Mouse (Mus musculus) testis, adult 2 months (tissue): ENCODE measurements around the gene Cacnb3.

Experiments
- CTCF ChIP-seq: fragments of 200-500 bp; IDR thresholded peaks from 2 replicates; pipeline ENCODE4 v1.5.1; 2012; ENCODE audit warnings: low read depth, mild to moderate bottlenecking, inconsistent platforms, low read length, moderate library complexity; ENCODE audit not compliant: control insufficient read depth, insufficient read depth, insufficient replicate concordance
- POLR2A ChIP-seq: fragments of 200-500 bp; IDR thresholded peaks from 2 replicates; pipeline ENCODE4 v1.6.1; 2012; ENCODE audit warnings: low read depth, mild to moderate bottlenecking, inconsistent platforms, low read length, moderate library complexity; ENCODE audit not compliant: control insufficient read depth

DNA sequence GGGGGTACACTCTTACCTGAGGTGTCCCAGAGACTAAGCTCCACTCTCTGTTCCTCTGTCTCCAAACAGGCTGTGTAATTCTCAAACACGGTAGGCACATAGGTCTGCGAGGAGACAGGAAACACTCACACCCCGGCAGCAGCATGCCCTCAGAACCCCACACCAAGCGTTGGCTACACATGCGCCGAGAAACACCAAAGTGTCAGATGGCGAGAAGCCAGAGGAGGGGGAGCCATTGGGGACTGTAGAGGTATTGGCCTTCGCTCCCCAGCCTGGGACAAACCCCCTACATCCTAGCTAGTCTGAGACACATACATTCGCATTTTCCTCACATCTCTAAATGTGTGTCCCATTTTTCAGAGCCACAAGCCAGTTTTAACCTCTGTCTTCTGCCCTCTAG lies 45.8 kb downstream of the Cacnb3 start:
- no peak for TF ChIP-seq POLR2A
- no peak for TF ChIP-seq CTCF
